Mouse (Mus musculus): ENCODE results near the gene Arid2. TPM values are rescaled to one million over a fixed set of nuclear protein-coding genes. Genes with fewer than 3 reads are reported as not detected.

Arid2 gene
- polyA plus RNA-seq, 1 experiment from 2014 or later = 47.4 TPM

DNA sequence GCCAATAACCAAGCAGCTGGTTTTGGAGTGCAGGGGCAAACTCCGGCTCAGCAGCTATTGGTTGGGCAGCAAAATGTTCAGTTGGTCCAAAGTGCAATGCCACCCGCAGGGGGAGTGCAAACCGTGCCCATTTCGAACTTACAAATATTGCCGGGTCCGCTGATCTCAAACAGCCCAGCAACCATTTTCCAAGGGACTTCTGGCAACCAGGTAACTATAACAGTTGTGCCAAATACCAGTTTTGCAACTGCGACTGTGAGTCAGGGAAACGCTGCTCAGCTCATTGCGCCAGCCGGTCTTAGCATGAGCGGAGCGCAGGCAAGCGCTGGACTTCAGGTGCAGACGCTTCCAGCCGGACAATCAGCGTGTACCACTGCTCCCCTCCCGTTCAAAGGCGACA, 84.0 kb downstream of the Arid2 start:
- Histone ChIP-seq H3K4me1 (replicated peaks; ENCODE audit: control insufficient read depth, insufficient read depth, low read length) (no peaks in the 10 kb centered on the region), H3K4me2 (ENCODE audit: low read depth, low read length, severe bottlenecking) (no peak overlapping the region), H3K27me3 (ENCODE audit: control insufficient read depth, insufficient read depth, low read length) (no peaks in the 10 kb centered on the region), H3K9ac (ENCODE audit: low read length) (no peak overlapping the region), H3K9me3 (ENCODE audit: control insufficient read depth, low read length) (no peaks in the 10 kb centered on the region), H3K36me3 (ENCODE audit: control insufficient read depth, insufficient read depth, low read length) (peaks cover 20% of the 10 kb centered on the region; the same call in 1 of the 2 replicates), H3K4me3 (ENCODE audit: low read depth, low read length) (no peak overlapping the region), H3K27ac (ENCODE audit: low read depth, low read length) (no peak overlapping the region)
- no peak for DNase-seq (ENCODE audit: low spot score)
- no peak for ATAC-seq (replicated peaks; ENCODE audit: low FRiP score)
- WGBS = 96% methylated on average over 18 of the region's 18 CpGs

DNA sequence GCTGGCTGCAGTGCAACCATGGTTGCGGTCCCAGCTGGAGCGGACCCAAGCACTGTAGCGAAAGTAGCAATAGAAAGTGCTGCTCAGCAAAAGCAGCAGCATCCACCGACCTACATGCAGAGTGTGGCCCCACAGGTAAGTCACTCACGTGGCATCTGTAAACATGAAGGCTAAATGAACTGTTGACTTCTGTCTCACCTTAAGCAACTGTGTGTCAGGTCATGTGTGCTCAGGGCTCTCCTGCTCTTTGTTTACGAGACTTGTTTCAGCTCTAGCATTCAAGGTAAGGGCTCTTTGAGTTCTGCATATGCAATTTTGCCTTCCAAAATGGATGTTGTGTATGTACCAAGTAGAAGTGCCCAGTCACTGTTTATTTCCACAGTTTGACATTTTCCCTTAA, 85.3 kb downstream of the Arid2 start:
- ATAC-seq (replicated peaks; ENCODE audit: low FRiP score) = no peak
- DNase-seq (ENCODE audit: low spot score) = no peak
- no peak overlapping the region for H3K4me2 ChIP-seq (ENCODE audit: low read depth, low read length, severe bottlenecking)

DNA sequence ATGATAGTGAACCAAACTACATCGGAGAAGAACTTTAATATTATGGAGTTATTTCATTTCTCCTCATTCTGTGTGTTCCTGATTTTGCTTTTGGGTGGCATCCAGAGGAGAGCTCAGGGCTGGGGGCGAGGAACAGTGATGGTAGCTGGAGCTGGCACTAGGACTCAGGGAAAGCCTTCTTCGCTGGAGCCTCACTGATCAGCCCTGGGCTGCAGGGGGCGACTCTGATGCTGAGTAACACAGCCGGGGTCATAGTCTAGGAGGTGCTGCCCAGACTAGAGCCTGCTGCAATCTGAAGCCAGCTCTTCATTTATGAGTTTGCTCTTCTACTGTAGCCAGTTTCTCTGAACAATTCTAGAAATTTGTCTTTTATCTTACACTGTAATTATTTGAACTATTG, 85.8 kb downstream of the Arid2 start:
- Histone ChIP-seq H3K4me3 (ENCODE audit: low read depth, low read length) (no peak overlapping the region), H3K36me3 (ENCODE audit: control insufficient read depth, insufficient read depth, low read length) (peaks cover 20% of the 10 kb centered on the region; the same call in 1 of the 2 replicates), H3K9me3 (ENCODE audit: control insufficient read depth, low read length) (no peaks in the 10 kb centered on the region), H3K27ac (ENCODE audit: low read depth, low read length) (no peak overlapping the region), H3K27me3 (ENCODE audit: control insufficient read depth, insufficient read depth, low read length) (no peaks in the 10 kb centered on the region), H3K9ac (ENCODE audit: low read length) (no peak overlapping the region), H3K4me1 (replicated peaks; ENCODE audit: control insufficient read depth, insufficient read depth, low read length) (no peaks in the 10 kb centered on the region), H3K4me2 (ENCODE audit: low read depth, low read length, severe bottlenecking) (no peak overlapping the region)
- 89% methylated on average over 5 of the region's 5 CpGs for WGBS
- DNase-seq (ENCODE audit: low spot score) (no peak), ATAC-seq (replicated peaks; ENCODE audit: low FRiP score) (no peak)

More for the DNA sequence above, 85.3 kb downstream of the Arid2 start:
- no peak overlapping the region for H3K4me3 ChIP-seq (ENCODE audit: low read depth, low read length)
- no peak overlapping the region for H3K9ac ChIP-seq (ENCODE audit: low read length)
- H3K27ac ChIP-seq (ENCODE audit: low read depth, low read length) = no peak overlapping the region
- peaks cover 20% of the 10 kb centered on the region; the same call in 1 of the 2 replicates for H3K36me3 ChIP-seq (ENCODE audit: control insufficient read depth, insufficient read depth, low read length)
- 97% methylated on average over 6 of the region's 6 CpGs for WGBS
- H3K9me3 ChIP-seq (ENCODE audit: control insufficient read depth, low read length) = no peaks in the 10 kb centered on the region
- H3K4me1 ChIP-seq (replicated peaks; ENCODE audit: control insufficient read depth, insufficient read depth, low read length) = no peaks in the 10 kb centered on the region
- H3K27me3 ChIP-seq (ENCODE audit: control insufficient read depth, insufficient read depth, low read length) = no peaks in the 10 kb centered on the region

DNA sequence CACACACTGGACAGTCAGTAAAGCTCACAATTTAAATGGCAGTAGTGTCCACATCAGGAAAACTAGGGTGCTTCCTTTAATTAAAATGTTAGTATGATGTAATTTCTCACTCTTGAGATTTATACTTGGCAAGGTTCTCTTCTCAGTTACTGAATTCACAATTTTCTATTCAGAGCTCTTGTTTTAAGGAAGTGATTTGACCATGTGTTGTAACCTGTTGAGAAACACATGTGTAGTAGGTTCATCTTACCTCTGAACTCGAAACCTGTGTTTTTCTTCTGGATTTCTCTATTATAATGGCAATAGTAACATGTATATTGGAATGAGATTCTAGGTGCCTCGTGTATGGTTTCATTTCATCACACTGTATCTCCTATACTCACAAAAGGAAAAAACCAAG, 88.9 kb downstream of the Arid2 start:
- H3K4me1 ChIP-seq (replicated peaks; ENCODE audit: control insufficient read depth, insufficient read depth, low read length) = no peaks in the 10 kb centered on the region
- H3K9ac ChIP-seq (ENCODE audit: low read length) = no peak overlapping the region
- ATAC-seq (replicated peaks; ENCODE audit: low FRiP score) (no peak), DNase-seq (ENCODE audit: low spot score) (no peak)
- H3K36me3 ChIP-seq (ENCODE audit: control insufficient read depth, insufficient read depth, low read length) = peaks cover 7% of the 10 kb centered on the region; the same call in 1 of the 2 replicates
- no peak overlapping the region for H3K27ac ChIP-seq (ENCODE audit: low read depth, low read length)
- H3K4me3 ChIP-seq (ENCODE audit: low read depth, low read length) = no peak overlapping the region
- 94% methylated on average over 2 of the region's 2 CpGs for WGBS
- no peaks in the 10 kb centered on the region for H3K27me3 ChIP-seq (ENCODE audit: control insufficient read depth, insufficient read depth, low read length)
- H3K4me2 ChIP-seq (ENCODE audit: low read depth, low read length, severe bottlenecking) = no peak overlapping the region
- no peaks in the 10 kb centered on the region for H3K9me3 ChIP-seq (ENCODE audit: control insufficient read depth, low read length)

DNA sequence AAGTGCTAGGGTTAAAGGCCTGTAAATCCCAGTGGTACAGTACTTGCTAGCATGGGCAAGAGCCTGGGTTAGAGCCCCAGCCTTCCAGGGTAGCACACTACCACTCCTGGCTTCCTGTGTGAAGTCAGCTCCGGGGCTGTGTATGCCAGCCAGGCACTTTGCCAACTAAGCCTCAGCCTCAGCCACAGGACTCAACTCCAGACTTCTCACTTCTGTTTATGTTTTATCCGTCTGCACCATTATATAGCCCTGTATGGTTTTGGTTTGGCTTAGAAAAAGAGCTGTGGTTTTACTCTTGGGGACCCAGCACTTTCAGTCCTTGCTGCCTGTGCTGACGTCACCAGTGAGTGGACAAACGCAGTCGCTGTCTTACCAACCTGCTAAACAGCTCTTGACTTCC, 89.9 kb downstream of the Arid2 start:
- Histone ChIP-seq H3K27ac (ENCODE audit: low read depth, low read length) (no peak overlapping the region), H3K27me3 (ENCODE audit: control insufficient read depth, insufficient read depth, low read length) (no peaks in the 10 kb centered on the region), H3K36me3 (ENCODE audit: control insufficient read depth, insufficient read depth, low read length) (peaks cover under 1% of the 10 kb centered on the region; the same call in 1 of the 2 replicates), H3K9me3 (ENCODE audit: control insufficient read depth, low read length) (no peaks in the 10 kb centered on the region), H3K4me2 (ENCODE audit: low read depth, low read length, severe bottlenecking) (no peak overlapping the region), H3K4me3 (ENCODE audit: low read depth, low read length) (no peak overlapping the region), H3K4me1 (replicated peaks; ENCODE audit: control insufficient read depth, insufficient read depth, low read length) (no peaks in the 10 kb centered on the region), H3K9ac (ENCODE audit: low read length) (no peak overlapping the region)
- ATAC-seq (replicated peaks; ENCODE audit: low FRiP score) (no peak), DNase-seq (ENCODE audit: low spot score) (no peak)
- WGBS = 95% methylated on average over 5 of the region's 5 CpGs

DNA sequence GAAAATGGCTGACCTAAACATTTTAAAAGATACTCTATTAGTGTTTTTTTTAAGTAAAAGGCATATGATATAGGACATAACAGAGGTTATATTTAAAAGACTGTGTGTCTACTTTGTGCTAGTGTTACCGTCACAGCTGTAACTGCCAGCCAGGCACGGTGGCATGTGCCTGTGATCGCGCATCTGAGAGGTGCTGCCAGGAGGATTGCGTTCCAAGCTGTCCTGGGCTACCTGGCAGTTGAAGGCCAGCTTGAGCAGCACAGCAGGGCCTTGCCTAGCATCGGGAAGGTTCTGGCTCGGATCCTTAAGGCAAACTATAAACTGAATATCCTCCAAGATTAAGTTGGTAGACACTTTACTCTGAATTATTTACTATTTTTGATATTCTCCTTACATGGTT, 90.4 kb downstream of the Arid2 start:
- H3K4me3 ChIP-seq (ENCODE audit: low read depth, low read length) = no peak overlapping the region
- no peaks in the 10 kb centered on the region for H3K27me3 ChIP-seq (ENCODE audit: control insufficient read depth, insufficient read depth, low read length)
- H3K9ac ChIP-seq (ENCODE audit: low read length) = no peak overlapping the region
- no peaks in the 10 kb centered on the region; the same call in 1 of the 2 replicates for H3K36me3 ChIP-seq (ENCODE audit: control insufficient read depth, insufficient read depth, low read length)
- H3K9me3 ChIP-seq (ENCODE audit: control insufficient read depth, low read length) = no peaks in the 10 kb centered on the region
- H3K4me1 ChIP-seq (replicated peaks; ENCODE audit: control insufficient read depth, insufficient read depth, low read length) = no peaks in the 10 kb centered on the region
- no peak for ATAC-seq (replicated peaks; ENCODE audit: low FRiP score)
- H3K27ac ChIP-seq (ENCODE audit: low read depth, low read length) = no peak overlapping the region
- DNase-seq (ENCODE audit: low spot score) = no peak
- WGBS = 96% methylated on average over 7 of the region's 7 CpGs
- no peak overlapping the region for H3K4me2 ChIP-seq (ENCODE audit: low read depth, low read length, severe bottlenecking)

DNA sequence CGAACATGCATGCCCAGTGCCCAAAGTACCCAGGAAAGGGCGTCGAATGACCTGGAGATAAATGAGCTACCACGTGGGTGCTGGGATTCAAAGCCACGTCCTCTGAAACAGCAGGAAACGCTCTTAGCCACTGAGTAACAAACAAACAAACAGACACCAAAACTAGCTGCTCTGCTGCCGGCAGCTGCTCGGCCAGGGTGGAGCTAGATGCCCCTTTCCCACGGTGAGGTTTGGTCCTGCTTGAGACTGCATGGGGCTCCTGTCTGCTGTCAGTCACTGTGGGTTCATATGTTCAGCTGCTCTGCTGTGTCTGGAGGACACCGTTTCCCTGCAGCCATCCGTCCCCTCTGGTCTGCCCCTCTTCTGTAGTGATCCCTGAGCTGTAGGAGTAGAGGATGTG, 94.9 kb downstream of the Arid2 start:
- no peak overlapping the region for H3K9ac ChIP-seq (ENCODE audit: low read length)
- H3K27ac ChIP-seq (ENCODE audit: low read depth, low read length) = no peak overlapping the region
- DNase-seq (ENCODE audit: low spot score) = no peak
- H3K4me1 ChIP-seq (replicated peaks; ENCODE audit: control insufficient read depth, insufficient read depth, low read length) = no peaks in the 10 kb centered on the region
- no peak overlapping the region for H3K4me3 ChIP-seq (ENCODE audit: low read depth, low read length)
- H3K36me3 ChIP-seq (ENCODE audit: control insufficient read depth, insufficient read depth, low read length) = peaks cover 2% of the 10 kb centered on the region
- no peak overlapping the region for H3K4me2 ChIP-seq (ENCODE audit: low read depth, low read length, severe bottlenecking)
- no peaks in the 10 kb centered on the region for H3K27me3 ChIP-seq (ENCODE audit: control insufficient read depth, insufficient read depth, low read length)
- WGBS = 89% methylated on average over 11 of the region's 11 CpGs
- H3K9me3 ChIP-seq (ENCODE audit: control insufficient read depth, low read length) = no peaks in the 10 kb centered on the region
- no peak for ATAC-seq (replicated peaks; ENCODE audit: low FRiP score)

DNA sequence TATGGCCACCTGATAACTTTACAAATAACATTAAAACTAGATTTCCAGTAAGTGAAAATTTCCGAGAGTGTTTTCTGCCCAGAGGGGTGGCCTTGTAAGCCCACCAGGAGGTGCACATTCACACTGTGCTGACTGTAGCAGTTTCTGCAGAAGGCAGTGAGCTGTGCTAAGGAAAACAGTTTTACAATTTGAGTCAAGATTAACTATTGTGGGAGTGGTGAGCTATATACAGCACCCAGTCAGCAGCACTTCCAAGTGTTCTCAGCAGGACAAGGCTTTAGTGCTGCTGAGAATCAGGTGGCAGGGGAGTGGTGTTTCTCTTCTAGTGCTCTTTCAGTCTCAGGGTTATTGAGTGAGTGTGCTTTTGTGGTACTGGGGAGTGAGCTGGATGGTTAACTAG, 101.2 kb downstream of the Arid2 start:
- Histone ChIP-seq H3K4me2 (ENCODE audit: low read depth, low read length, severe bottlenecking) (no peak overlapping the region), H3K4me1 (replicated peaks; ENCODE audit: control insufficient read depth, insufficient read depth, low read length) (no peaks in the 10 kb centered on the region), H3K9ac (ENCODE audit: low read length) (no peak overlapping the region), H3K9me3 (ENCODE audit: control insufficient read depth, low read length) (no peaks in the 10 kb centered on the region), H3K4me3 (ENCODE audit: low read depth, low read length) (no peak overlapping the region), H3K27me3 (ENCODE audit: control insufficient read depth, insufficient read depth, low read length) (no peaks in the 10 kb centered on the region), H3K36me3 (ENCODE audit: control insufficient read depth, insufficient read depth, low read length) (peaks cover 5% of the 10 kb centered on the region), H3K27ac (ENCODE audit: low read depth, low read length) (no peak overlapping the region)
- DNase-seq (ENCODE audit: low spot score) (no peak), ATAC-seq (replicated peaks; ENCODE audit: low FRiP score) (no peak)
- 89% methylated on average over 1 of the region's 1 CpGs for WGBS

DNA sequence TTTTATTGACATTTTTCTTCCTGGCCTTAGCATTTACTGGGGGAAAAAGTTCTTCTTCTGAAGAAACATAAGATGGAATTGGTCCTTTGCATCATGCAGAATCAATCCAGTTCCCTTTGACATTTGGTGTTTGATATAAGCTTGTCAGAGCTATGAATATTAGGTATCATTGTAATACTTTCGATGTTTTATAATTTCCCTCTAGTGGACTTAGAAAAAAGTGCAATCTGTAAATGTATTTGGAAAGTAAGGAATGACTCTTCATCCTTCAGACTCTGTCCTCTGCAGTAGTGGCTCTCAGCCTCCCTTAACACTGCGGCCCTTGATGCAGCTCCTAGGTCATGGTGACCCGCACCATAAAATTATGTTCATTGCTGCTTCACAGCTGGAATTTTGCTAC, 105.6 kb downstream of the Arid2 start:
- no peak for ATAC-seq (replicated peaks; ENCODE audit: low FRiP score)
- no peak overlapping the region for H3K4me2 ChIP-seq (ENCODE audit: low read depth, low read length, severe bottlenecking)
- no peak overlapping the region for H3K9ac ChIP-seq (ENCODE audit: low read length)
- 98% methylated on average over 3 of the region's 3 CpGs for WGBS
- no peak overlapping the region for H3K4me3 ChIP-seq (ENCODE audit: low read depth, low read length)
- H3K9me3 ChIP-seq (ENCODE audit: control insufficient read depth, low read length) = no peaks in the 10 kb centered on the region
- H3K27me3 ChIP-seq (ENCODE audit: control insufficient read depth, insufficient read depth, low read length) = no peaks in the 10 kb centered on the region
- H3K36me3 ChIP-seq (ENCODE audit: control insufficient read depth, insufficient read depth, low read length) = peaks cover 9% of the 10 kb centered on the region
- no peak overlapping the region for H3K27ac ChIP-seq (ENCODE audit: low read depth, low read length)
- H3K4me1 ChIP-seq (replicated peaks; ENCODE audit: control insufficient read depth, insufficient read depth, low read length) = no peaks in the 10 kb centered on the region
- no peak for DNase-seq (ENCODE audit: low spot score)

Data from forebrain, embryonic 11.5 days (tissue).